Mouse (Mus musculus) limb, embryonic 12.5 days (tissue): Measurements from ENCODE around the gene Oxgr1. TPM values are rescaled to one million over a fixed set of nuclear protein-coding genes. Genes with fewer than 3 reads are reported as not detected.

Experiments
- ATAC-seq: fragments of 200-750 bp; cut with Nextera tagmentation; 2 replicates; pipeline ENCODE4 v1.8.0; 2017; ENCODE audit warnings: low read depth, moderate TSS enrichment; ENCODE audit not compliant: insufficient number of reproducible peaks, insufficient read depth, low FRiP score, low TSS enrichment
- H3K27ac ChIP-seq: fragments of 300-500 bp; sonication (generic); 2 replicates; pipeline ENCODE4 v1.5.1; 2016; ENCODE audit warnings: mild to moderate bottlenecking, moderate library complexity
- H3K27me3 ChIP-seq: fragments of 300-500 bp; sonication (generic); 2 replicates; pipeline ENCODE4 v1.6.1; 2016; ENCODE audit warnings: mild to moderate bottlenecking, moderate library complexity
- H3K36me3 ChIP-seq: fragments of 300-500 bp; sonication (generic); 2 replicates; pipeline ENCODE4 v1.6.1; 2016; ENCODE audit warnings: mild to moderate bottlenecking, moderate library complexity
- H3K4me1 ChIP-seq: fragments of 300-500 bp; sonication (generic); replicated peaks from 2 replicates; pipeline ENCODE4 v1.6.1; 2016
- H3K4me2 ChIP-seq: fragments of 300-500 bp; sonication (generic); 2 replicates; pipeline ENCODE4 v1.6.1; 2016; ENCODE audit warnings: mild to moderate bottlenecking, moderate library complexity
- H3K4me3 ChIP-seq: fragments of 300-500 bp; sonication (generic); replicated peaks from 2 replicates; pipeline ENCODE4 v1.5.1; 2016; ENCODE audit warnings: mild to moderate bottlenecking
- H3K9ac ChIP-seq: fragments of 300-500 bp; sonication (generic); replicated peaks from 2 replicates; pipeline ENCODE4 v1.6.1; 2016; ENCODE audit warnings: mild to moderate bottlenecking, moderate library complexity
- H3K9me3 ChIP-seq: fragments of 300-500 bp; sonication (generic); 2 replicates; pipeline ENCODE4 v1.6.1; 2016; ENCODE audit warnings: mild to moderate bottlenecking, moderate library complexity
- WGBS: fragments of 180-500 bp; shearing (Covaris S2); methylation state at CpG from one replicate; pipeline ENCODE4 v1.1.7; 2016; 5-methylcytosine and 5-hydroxymethylcytosine counted together
- polyA plus RNA-seq: library from polyadenylated mRNA; unstranded; fragments of >200 nt; fragmentation: Nextera tagmentation; extraction: Ambion mirVana; gene quantifications from 2 replicates; pipeline ENCODE4 v1.2.1, GENCODE M21; 2016

The Oxgr1 gene
- polyA plus RNA-seq: 0.13 TPM in 1 of 2 replicates, not detected in the other

GRCm38 (mm10) chr14:120042187-120042820 lies at the start of gene Oxgr1:
Gene Oxgr1 (minus strand): TSS chr14:120042435.
- Histone ChIP-seq H3K27me3 (no peaks in the 10 kb centered on the region), H3K4me3 (no peak within 1 kb of the TSS), H3K4me2 (no peak within 1 kb of the TSS), H3K27ac (peak within 1 kb of the TSS; percentile 51; the same call in 1 of the 2 replicates), H3K9ac (no peak within 1 kb of the TSS), H3K4me1 (no peaks in the 10 kb centered on the region), H3K9me3 (no peaks in the 10 kb centered on the region), H3K36me3 (no peaks in the 10 kb centered on the region)
- peak; percentile 73; the same call in 1 of the 2 replicates for ATAC-seq
- 71% methylated on average over 17 of the region's 17 CpGs for WGBS

GRCm38 (mm10) chr14:120090401-120090800 lies 48.2 kb upstream of the Oxgr1 start:
- ATAC-seq: no peak
- WGBS: 31% methylated on average over 1 of the region's 1 CpGs
- H3K36me3 ChIP-seq: no peaks in the 10 kb centered on the region
- H3K27ac ChIP-seq: peak overlapping the region; percentile 45; the same call in 1 of the 2 replicates
- peaks cover 17% of the 10 kb centered on the region for H3K4me1 ChIP-seq
- peak overlapping the region; percentile 1; the same call in 1 of the 2 replicates for H3K4me2 ChIP-seq
- H3K9ac ChIP-seq: no peak overlapping the region
- H3K4me3 ChIP-seq: no peak overlapping the region
- no peaks in the 10 kb centered on the region for H3K27me3 ChIP-seq
- no peaks in the 10 kb centered on the region for H3K9me3 ChIP-seq

GRCm38 (mm10) chr14:120089649-120090360 lies 47.6 kb upstream of the Oxgr1 start:
- Histone ChIP-seq H3K27ac (peak overlapping the region; percentile 45; the same call in 1 of the 2 replicates), H3K4me3 (no peak overlapping the region), H3K9ac (no peak overlapping the region), H3K27me3 (no peaks in the 10 kb centered on the region), H3K4me1 (peaks cover 17% of the 10 kb centered on the region), H3K9me3 (no peaks in the 10 kb centered on the region), H3K4me2 (peak overlapping the region; percentile 1; the same call in 1 of the 2 replicates), H3K36me3 (no peaks in the 10 kb centered on the region)
- 23% methylated on average over 14 of the region's 14 CpGs for WGBS
- ATAC-seq: 0 out of 2 replicates have a peak, but pooled peaks have one; percentile 47

- Histone ChIP-seq H3K9ac (no peak overlapping the region), H3K36me3 (no peaks in the 10 kb centered on the region), H3K4me2 (no peak overlapping the region), H3K9me3 (no peaks in the 10 kb centered on the region), H3K4me1 (peaks cover 17% of the 10 kb centered on the region), H3K27ac (0 out of 2 replicates have a peak overlapping the region, but pooled peaks have one; percentile 41), H3K27me3 (no peaks in the 10 kb centered on the region), H3K4me3 (no peak overlapping the region)
- WGBS: 71% methylated on average over 7 of the region's 7 CpGs
- ATAC-seq: no peak
Observed at GRCm38 (mm10) chr14:120089006-120089648, 46.9 kb upstream of the Oxgr1 start.

GRCm38 (mm10) chr14:120084084-120084667 lies 41.9 kb upstream of the Oxgr1 start:
- peaks cover 2% of the 10 kb centered on the region; the same call in 1 of the 2 replicates for H3K4me1 ChIP-seq
- ATAC-seq: no peak
- no peak overlapping the region for H3K27ac ChIP-seq
- H3K4me2 ChIP-seq: no peak overlapping the region
- H3K9me3 ChIP-seq: no peaks in the 10 kb centered on the region
- no peak overlapping the region for H3K4me3 ChIP-seq
- H3K36me3 ChIP-seq: no peaks in the 10 kb centered on the region
- no peak overlapping the region for H3K9ac ChIP-seq
- H3K27me3 ChIP-seq: no peaks in the 10 kb centered on the region
- 83% methylated on average over 9 of the region's 9 CpGs for WGBS

- Histone ChIP-seq H3K4me3 (no peak overlapping the region), H3K27ac (no peak overlapping the region), H3K4me2 (no peak overlapping the region), H3K9me3 (no peaks in the 10 kb centered on the region), H3K27me3 (no peaks in the 10 kb centered on the region), H3K9ac (no peak overlapping the region), H3K36me3 (no peaks in the 10 kb centered on the region), H3K4me1 (no peaks in the 10 kb centered on the region; the same call in 1 of the 2 replicates)
- no peak for ATAC-seq
- 54% methylated on average over 2 of the region's 2 CpGs for WGBS
Observed at GRCm38 (mm10) chr14:120076192-120076591, 34.0 kb upstream of the Oxgr1 start.

- H3K4me1 ChIP-seq: no peaks in the 10 kb centered on the region; the same call in 1 of the 2 replicates
- H3K9ac ChIP-seq: no peak overlapping the region
- 75% methylated on average over 5 of the region's 5 CpGs for WGBS
- H3K27me3 ChIP-seq: no peaks in the 10 kb centered on the region
- H3K36me3 ChIP-seq: no peaks in the 10 kb centered on the region
- H3K9me3 ChIP-seq: no peaks in the 10 kb centered on the region
- H3K4me2 ChIP-seq: no peak overlapping the region
- no peak overlapping the region for H3K4me3 ChIP-seq
- H3K27ac ChIP-seq: no peak overlapping the region
- ATAC-seq: no peak
Observed at GRCm38 (mm10) chr14:120075746-120076145, 33.5 kb upstream of the Oxgr1 start.

- Histone ChIP-seq H3K9me3 (no peaks in the 10 kb centered on the region), H3K4me1 (no peaks in the 10 kb centered on the region; the same call in 1 of the 2 replicates), H3K4me3 (no peak overlapping the region), H3K36me3 (no peaks in the 10 kb centered on the region), H3K27ac (no peak overlapping the region), H3K27me3 (no peaks in the 10 kb centered on the region), H3K4me2 (no peak overlapping the region), H3K9ac (no peak overlapping the region)
- ATAC-seq: no peak
Observed at GRCm38 (mm10) chr14:120074231-120074630, 32.0 kb upstream of the Oxgr1 start.

- Histone ChIP-seq H3K9me3 (0 out of 2 replicates have a peak, but pooled peaks cover 3% of the 10 kb centered on the region), H3K27me3 (no peaks in the 10 kb centered on the region), H3K27ac (no peak overlapping the region), H3K4me3 (no peak overlapping the region), H3K4me1 (no peaks in the 10 kb centered on the region), H3K36me3 (no peaks in the 10 kb centered on the region), H3K9ac (no peak overlapping the region), H3K4me2 (no peak overlapping the region)
- no peak for ATAC-seq
- 64% methylated on average over 9 of the region's 9 CpGs for WGBS
Observed at GRCm38 (mm10) chr14:120061096-120061495, 18.9 kb upstream of the Oxgr1 start.

GRCm38 (mm10) chr14:120033454-120033853 lies 8.8 kb downstream of the Oxgr1 start:
- WGBS: 9% methylated on average over 1 of the region's 1 CpGs
- H3K4me2 ChIP-seq: no peak overlapping the region
- no peaks in the 10 kb centered on the region for H3K36me3 ChIP-seq
- H3K4me3 ChIP-seq: no peak overlapping the region
- H3K27me3 ChIP-seq: no peaks in the 10 kb centered on the region
- no peak for ATAC-seq
- H3K9ac ChIP-seq: no peak overlapping the region
- no peaks in the 10 kb centered on the region for H3K4me1 ChIP-seq
- no peaks in the 10 kb centered on the region for H3K9me3 ChIP-seq
- H3K27ac ChIP-seq: no peak overlapping the region

- ATAC-seq: no peak
- H3K4me3 ChIP-seq: no peak overlapping the region
- WGBS: 48% methylated on average over 2 of the region's 2 CpGs
Observed at GRCm38 (mm10) chr14:120019948-120020347, 22.3 kb downstream of the Oxgr1 start.

More at GRCm38 (mm10) chr14:120019948-120020347, 22.3 kb downstream of the Oxgr1 start:
- no peaks in the 10 kb centered on the region for H3K36me3 ChIP-seq
- H3K27ac ChIP-seq: 0 out of 2 replicates have a peak overlapping the region, but pooled peaks have one; percentile 35
- no peak overlapping the region for H3K4me2 ChIP-seq
- no peaks in the 10 kb centered on the region for H3K9me3 ChIP-seq
- H3K4me1 ChIP-seq: peaks cover 3% of the 10 kb centered on the region; the same call in 1 of the 2 replicates
- no peaks in the 10 kb centered on the region for H3K27me3 ChIP-seq
- no peak overlapping the region for H3K9ac ChIP-seq
